ENCODE assay signal across 29 mouse cellular contexts in genomic region chr5:45549586-45549985, GRCm38 (mm10).
"Had no signal": no experiment of that assay in that cellular context is flagged by ENCODE, and none has a peak within 500 bp of the region (broad histone marks: within the 10 kb centered on the region; RNA-seq: fewer than 3 reads in every experiment).

No protein-coding gene starts in this region.

- H3K4me2 ChIP-seq: embryonic facial prominence, embryonic 12.5 days; embryonic facial prominence, embryonic 13.5 days; embryonic facial prominence, embryonic 15.5 days; forebrain, embryonic 12.5 days; forebrain, embryonic 13.5 days; forebrain, embryonic 15.5 days had no signal

- H3K27me3 ChIP-seq: embryonic facial prominence, embryonic 12.5 days; embryonic facial prominence, embryonic 13.5 days; embryonic facial prominence, embryonic 15.5 days; forebrain, embryonic 12.5 days; forebrain, embryonic 13.5 days; forebrain, embryonic 15.5 days had no signal

- H3K27ac ChIP-seq: embryonic facial prominence, embryonic 10.5 days; embryonic facial prominence, embryonic 12.5 days; embryonic facial prominence, embryonic 13.5 days; embryonic facial prominence, embryonic 15.5 days; forebrain, embryonic 10.5 days; forebrain, embryonic 12.5 days; forebrain, embryonic 13.5 days; forebrain, embryonic 15.5 days; gastrocnemius, adult 2 months; heart, adult 2 months had no signal

- ATAC-seq: forebrain, embryonic 13.5 days; forebrain, embryonic 14.5 days; forebrain, embryonic 15.5 days; forebrain, embryonic 16.5 days; forebrain, postnatal 0 days had no signal

- DNase-seq: cerebellum, adult 2 months; cerebellum, adult 8-10 months; cerebellum, adult 9-10 months; cerebellum, adult 9-11 months; cerebellum, postnatal 10 days; cerebellum, postnatal 14 days; cerebellum, postnatal 25 days; cerebellum, postnatal 36 days; embryo, embryonic 11 days; forebrain, postnatal 0 days; gastrocnemius, adult 2 months; gastrocnemius, postnatal 10 days; gastrocnemius, postnatal 14 days; gastrocnemius, postnatal 25 days; gastrocnemius, postnatal 36 days; heart, adult 11 months; heart, adult 18-20 months; heart, adult 2 months had no signal

- H3K36me3 ChIP-seq: embryonic facial prominence, embryonic 10.5 days; embryonic facial prominence, embryonic 12.5 days; embryonic facial prominence, embryonic 13.5 days; embryonic facial prominence, embryonic 15.5 days; forebrain, embryonic 10.5 days; forebrain, embryonic 12.5 days; forebrain, embryonic 15.5 days had no signal

- H3K9ac ChIP-seq: embryonic facial prominence, embryonic 12.5 days; embryonic facial prominence, embryonic 13.5 days; embryonic facial prominence, embryonic 15.5 days; forebrain, embryonic 12.5 days; forebrain, embryonic 13.5 days; forebrain, embryonic 15.5 days; forebrain, postnatal 0 days had no signal

- H3K9me3 ChIP-seq: embryonic facial prominence, embryonic 10.5 days; embryonic facial prominence, embryonic 12.5 days; embryonic facial prominence, embryonic 13.5 days; embryonic facial prominence, embryonic 15.5 days; forebrain, embryonic 10.5 days; forebrain, embryonic 12.5 days; forebrain, embryonic 13.5 days; forebrain, embryonic 15.5 days had no signal

- H3K4me3 ChIP-seq: embryonic facial prominence, embryonic 10.5 days; embryonic facial prominence, embryonic 12.5 days; embryonic facial prominence, embryonic 13.5 days; embryonic facial prominence, embryonic 15.5 days; erythroblast, embryonic 14.5 days; forebrain, embryonic 10.5 days; forebrain, embryonic 12.5 days; forebrain, embryonic 13.5 days; forebrain, embryonic 15.5 days; gastrocnemius, adult 2 months; heart, adult 2 months had no signal

- H3K4me1 ChIP-seq: embryonic facial prominence, embryonic 10.5 days; embryonic facial prominence, embryonic 12.5 days; embryonic facial prominence, embryonic 13.5 days; embryonic facial prominence, embryonic 15.5 days; forebrain, embryonic 10.5 days; forebrain, embryonic 12.5 days; forebrain, embryonic 13.5 days; forebrain, embryonic 15.5 days had no signal
